Mouse (Mus musculus) liver, embryonic 16.5 days (tissue): ENCODE measurements around the gene Pappa2. TPM values are rescaled to one million over a fixed set of nuclear protein-coding genes. Genes with fewer than 3 reads are reported as not detected.

Source experiments
- ATAC-seq: fragments of 200-750 bp; cut with Nextera tagmentation; 2 replicates; pipeline ENCODE4 v1.8.0; 2017; ENCODE audit warnings: low read depth, mild to moderate bottlenecking, moderate number of reproducible peaks, moderate library complexity
- H3K27ac ChIP-seq: fragments of 300-500 bp; sonication (generic); 2 replicates; pipeline ENCODE4 v1.5.1; 2014; ENCODE audit warnings: mild to moderate bottlenecking, low read length
- H3K27me3 ChIP-seq: fragments of 300-500 bp; sonication (generic); 2 replicates; pipeline ENCODE4 v1.6.1; 2014; ENCODE audit warnings: low read depth, low read length, mixed read lengths; ENCODE audit not compliant: control insufficient read depth, insufficient read depth
- H3K36me3 ChIP-seq: fragments of 300-500 bp; sonication (generic); 2 replicates; pipeline ENCODE4 v1.6.1; 2014; ENCODE audit warnings: mild to moderate bottlenecking; ENCODE audit not compliant: control insufficient read depth, insufficient read depth
- H3K4me1 ChIP-seq: fragments of 300-500 bp; sonication (generic); 2 replicates; pipeline ENCODE4 v1.6.1; 2014; ENCODE audit warnings: low read depth, low read length, mixed read lengths; ENCODE audit not compliant: control insufficient read depth
- H3K4me2 ChIP-seq: fragments of 300-500 bp; sonication (generic); 2 replicates; pipeline ENCODE4 v1.6.1; 2014; ENCODE audit warnings: low read depth, low read length, mixed read lengths
- H3K4me3 ChIP-seq: fragments of 300-500 bp; sonication (generic); 2 replicates; pipeline ENCODE4 v1.5.1; 2014; ENCODE audit warnings: low read depth, mild to moderate bottlenecking, low read length
- H3K9ac ChIP-seq: fragments of 300-500 bp; sonication (generic); 2 replicates; pipeline ENCODE4 v1.6.1; 2014; ENCODE audit warnings: low read depth, low read length
- H3K9me3 ChIP-seq: fragments of 300-500 bp; sonication (generic); replicated peaks from 2 replicates; pipeline ENCODE4 v1.6.1; 2016; ENCODE audit warnings: low read length; ENCODE audit not compliant: control insufficient read depth
- whole genome bisulfite sequencing: fragments of 180-500 bp; shearing (Covaris S2); extraction: QIAGEN DNeasy Blood & Tissue Kit; methylation state at CpG from one replicate; pipeline ENCODE4 v1.1.7; 2014; ENCODE audit not compliant: insufficient replicate concordance; 5-methylcytosine and 5-hydroxymethylcytosine counted together
- polyA plus RNA-seq: library from polyadenylated mRNA; unstranded; fragments of >200 nt; fragmentation: Nextera tagmentation; extraction: Ambion mirVana; gene quantifications from 2 replicates; pipeline ENCODE4 v1.2.1, GENCODE M21; 2015

Gene Pappa2
- polyA plus RNA-seq, 1 experiment from 2014 or later: 0.02 TPM

DNA sequence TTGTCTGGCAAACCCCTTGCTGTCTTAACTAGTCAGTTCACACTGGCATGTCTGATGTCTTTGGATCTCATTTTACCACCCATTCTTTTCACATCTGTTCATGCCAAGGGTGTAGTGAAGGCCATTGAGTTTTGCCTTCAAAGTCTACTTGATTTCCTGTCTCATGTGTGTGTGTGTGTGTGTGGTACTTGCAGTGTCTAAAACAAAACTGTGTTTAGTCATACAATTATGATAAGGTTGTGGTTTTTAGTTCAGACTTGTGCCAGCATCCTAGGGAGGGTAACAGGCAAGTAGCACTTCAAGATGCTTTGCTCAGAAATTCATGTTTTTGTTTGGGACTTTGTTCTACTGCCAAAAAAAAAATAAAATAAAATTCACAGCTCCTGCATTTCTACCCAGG, 216.1 kb downstream of the Pappa2 start:
- no peaks in the 10 kb centered on the region for H3K4me1 ChIP-seq
- no peak for ATAC-seq
- H3K27ac ChIP-seq: no peak overlapping the region
- H3K9me3 ChIP-seq: no peaks in the 10 kb centered on the region
- no peak overlapping the region for H3K9ac ChIP-seq
- no peaks in the 10 kb centered on the region for H3K36me3 ChIP-seq
- no peaks in the 10 kb centered on the region for H3K27me3 ChIP-seq
- no peak overlapping the region for H3K4me3 ChIP-seq
- H3K4me2 ChIP-seq: no peak overlapping the region

DNA sequence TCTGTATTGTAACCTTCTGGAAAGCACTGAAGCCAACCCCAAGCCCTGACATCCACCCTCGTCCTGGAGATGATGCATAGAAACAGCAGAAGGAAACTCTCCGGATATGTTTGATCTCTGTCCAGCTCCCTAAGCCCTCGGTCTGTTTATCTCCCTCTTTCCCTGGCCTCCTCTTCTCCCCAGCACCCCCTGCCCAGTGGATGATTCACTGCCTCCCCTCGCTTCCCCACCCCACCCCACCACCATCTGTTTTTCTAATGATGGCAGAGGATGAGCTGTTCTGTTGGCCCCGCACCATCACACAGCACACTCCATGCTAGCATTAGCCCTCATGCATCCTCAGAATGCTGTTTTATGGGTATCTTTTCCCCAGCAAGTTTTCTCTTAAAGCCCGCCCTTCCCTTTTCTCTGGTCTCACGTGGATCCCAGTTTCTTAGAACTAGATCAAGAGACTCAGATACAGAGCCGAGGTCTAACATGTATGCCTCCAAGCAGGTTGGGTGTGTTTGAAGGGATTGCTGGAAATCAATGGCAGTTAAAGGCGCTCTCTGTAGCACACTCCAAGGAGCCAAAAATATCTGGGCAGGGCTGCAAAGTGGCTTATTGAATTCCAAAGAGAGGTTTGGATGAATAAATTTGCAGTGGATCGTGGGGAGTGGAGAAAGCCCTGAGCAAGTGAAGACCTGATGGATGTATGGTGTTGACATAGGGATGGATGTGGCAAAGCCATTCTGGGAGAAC, 231.8 kb downstream of the Pappa2 start:
- H3K4me3 ChIP-seq: no peak overlapping the region
- H3K4me1 ChIP-seq: no peaks in the 10 kb centered on the region
- no peak for ATAC-seq
- 47% methylated on average over 10 of the region's 10 CpGs for WGBS
- H3K27me3 ChIP-seq: no peaks in the 10 kb centered on the region
- H3K9me3 ChIP-seq: no peaks in the 10 kb centered on the region
- H3K9ac ChIP-seq: no peak overlapping the region
- H3K36me3 ChIP-seq: no peaks in the 10 kb centered on the region
- no peak overlapping the region for H3K27ac ChIP-seq
- H3K4me2 ChIP-seq: no peak overlapping the region

GRCm38 (mm10) chr1:158741449-158741848, 238.8 kb downstream of the Pappa2 start:
- Histone ChIP-seq H3K27ac (no peak overlapping the region), H3K4me1 (no peaks in the 10 kb centered on the region), H3K4me2 (no peak overlapping the region), H3K9me3 (no peaks in the 10 kb centered on the region), H3K4me3 (no peak overlapping the region), H3K9ac (no peak overlapping the region), H3K27me3 (no peaks in the 10 kb centered on the region), H3K36me3 (no peaks in the 10 kb centered on the region)
- ATAC-seq: no peak
- WGBS: 57% methylated on average over 5 of the region's 5 CpGs

- no peaks in the 10 kb centered on the region for H3K27me3 ChIP-seq
- no peak overlapping the region for H3K27ac ChIP-seq
- no peak overlapping the region for H3K4me3 ChIP-seq
- no peak overlapping the region for H3K4me2 ChIP-seq
- H3K9ac ChIP-seq: no peak overlapping the region
- H3K36me3 ChIP-seq: no peaks in the 10 kb centered on the region
- ATAC-seq: no peak
- no peaks in the 10 kb centered on the region for H3K9me3 ChIP-seq
- H3K4me1 ChIP-seq: no peaks in the 10 kb centered on the region
- 69% methylated on average over 5 of the region's 5 CpGs for WGBS
Observed at GRCm38 (mm10) chr1:158740949-158741348, 239.3 kb downstream of the Pappa2 start.

DNA sequence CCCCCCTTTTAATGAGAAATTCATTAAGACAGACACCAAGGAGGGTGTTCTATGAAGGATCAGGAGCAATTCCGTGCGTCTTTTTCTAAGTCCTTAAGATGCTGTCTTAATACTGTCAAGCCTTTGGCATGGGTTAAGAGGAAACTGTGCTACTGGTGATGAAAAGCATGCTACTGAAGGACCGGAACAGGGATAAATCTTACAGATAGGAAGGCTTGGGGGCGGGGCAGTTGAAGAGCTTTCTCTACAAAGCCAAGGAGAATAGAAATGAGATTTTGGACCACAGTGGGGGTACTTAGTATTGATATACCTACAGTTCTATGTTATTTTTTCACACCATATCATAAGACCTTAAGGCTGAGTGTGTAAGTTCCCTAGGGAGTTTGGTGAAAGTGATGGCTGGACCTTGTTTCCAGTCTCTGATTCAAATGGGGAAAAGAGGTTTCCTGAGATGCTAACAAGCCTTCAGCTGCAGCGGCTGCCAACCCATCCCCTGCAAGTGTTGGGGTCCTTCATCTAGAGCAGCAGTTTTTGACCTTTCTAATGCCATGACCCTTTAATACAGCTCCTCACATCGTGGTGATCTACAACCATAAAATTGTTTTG, 240.0 kb downstream of the Pappa2 start:
- H3K4me3 ChIP-seq: no peak overlapping the region
- H3K27me3 ChIP-seq: no peaks in the 10 kb centered on the region
- H3K9me3 ChIP-seq: no peaks in the 10 kb centered on the region
- ATAC-seq: no peak
- no peak overlapping the region for H3K27ac ChIP-seq
- no peak overlapping the region for H3K4me2 ChIP-seq
- H3K9ac ChIP-seq: no peak overlapping the region
- WGBS: 66% methylated on average over 6 of the region's 6 CpGs
- no peaks in the 10 kb centered on the region for H3K4me1 ChIP-seq
- no peaks in the 10 kb centered on the region for H3K36me3 ChIP-seq

DNA sequence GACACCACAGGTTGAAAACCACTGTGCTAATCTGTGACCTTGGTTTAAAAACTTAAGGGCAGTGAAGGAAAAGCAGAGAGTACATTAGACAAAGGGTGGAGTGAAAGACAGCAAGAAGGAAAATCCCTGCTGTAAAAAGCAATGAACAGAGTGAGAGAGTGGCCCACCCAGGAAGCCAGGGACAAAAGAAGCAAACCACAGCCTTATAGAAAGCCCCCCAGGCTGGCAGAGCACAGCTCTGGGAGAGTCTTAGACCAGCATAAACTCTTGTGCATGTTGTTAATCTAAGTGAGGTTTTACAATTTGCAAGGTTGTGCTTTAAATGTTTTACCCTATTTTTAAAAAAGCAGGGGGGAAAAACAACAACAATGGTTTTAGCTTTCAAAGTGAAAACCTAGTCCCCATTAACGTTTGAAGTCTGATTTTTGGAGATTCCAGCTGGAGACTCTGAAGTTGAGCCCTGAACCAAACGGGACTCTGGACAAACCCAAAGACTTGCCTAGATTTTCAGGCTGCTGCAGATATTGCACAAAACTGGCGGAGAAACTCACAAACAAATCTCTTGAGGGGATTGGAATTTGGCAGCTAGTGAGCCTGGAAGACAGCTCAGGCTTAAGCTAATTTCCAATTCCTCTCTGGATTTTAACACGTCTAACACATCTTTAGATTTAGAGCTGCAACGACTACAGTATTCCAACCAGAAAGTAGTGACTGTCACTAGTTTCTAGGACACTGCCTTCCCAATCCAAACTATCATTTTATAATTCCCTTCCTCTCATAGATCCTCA, 241.0 kb downstream of the Pappa2 start:
- Histone ChIP-seq H3K36me3 (no peaks in the 10 kb centered on the region), H3K9ac (no peak overlapping the region), H3K9me3 (no peaks in the 10 kb centered on the region), H3K27ac (no peak overlapping the region), H3K4me2 (no peak overlapping the region), H3K4me1 (no peaks in the 10 kb centered on the region), H3K4me3 (no peak overlapping the region), H3K27me3 (no peaks in the 10 kb centered on the region)
- 41% methylated on average over 5 of the region's 5 CpGs for WGBS
- ATAC-seq: no peak

GRCm38 (mm10) chr1:158732868-158733496, 247.3 kb downstream of the Pappa2 start:
- 44% methylated on average over 4 of the region's 4 CpGs for WGBS
- no peaks in the 10 kb centered on the region for H3K36me3 ChIP-seq
- no peak for ATAC-seq
- H3K27me3 ChIP-seq: no peaks in the 10 kb centered on the region
- no peak overlapping the region for H3K4me2 ChIP-seq
- H3K9me3 ChIP-seq: no peaks in the 10 kb centered on the region
- H3K9ac ChIP-seq: no peak overlapping the region
- no peak overlapping the region for H3K27ac ChIP-seq
- H3K4me3 ChIP-seq: no peak overlapping the region
- no peaks in the 10 kb centered on the region for H3K4me1 ChIP-seq

DNA sequence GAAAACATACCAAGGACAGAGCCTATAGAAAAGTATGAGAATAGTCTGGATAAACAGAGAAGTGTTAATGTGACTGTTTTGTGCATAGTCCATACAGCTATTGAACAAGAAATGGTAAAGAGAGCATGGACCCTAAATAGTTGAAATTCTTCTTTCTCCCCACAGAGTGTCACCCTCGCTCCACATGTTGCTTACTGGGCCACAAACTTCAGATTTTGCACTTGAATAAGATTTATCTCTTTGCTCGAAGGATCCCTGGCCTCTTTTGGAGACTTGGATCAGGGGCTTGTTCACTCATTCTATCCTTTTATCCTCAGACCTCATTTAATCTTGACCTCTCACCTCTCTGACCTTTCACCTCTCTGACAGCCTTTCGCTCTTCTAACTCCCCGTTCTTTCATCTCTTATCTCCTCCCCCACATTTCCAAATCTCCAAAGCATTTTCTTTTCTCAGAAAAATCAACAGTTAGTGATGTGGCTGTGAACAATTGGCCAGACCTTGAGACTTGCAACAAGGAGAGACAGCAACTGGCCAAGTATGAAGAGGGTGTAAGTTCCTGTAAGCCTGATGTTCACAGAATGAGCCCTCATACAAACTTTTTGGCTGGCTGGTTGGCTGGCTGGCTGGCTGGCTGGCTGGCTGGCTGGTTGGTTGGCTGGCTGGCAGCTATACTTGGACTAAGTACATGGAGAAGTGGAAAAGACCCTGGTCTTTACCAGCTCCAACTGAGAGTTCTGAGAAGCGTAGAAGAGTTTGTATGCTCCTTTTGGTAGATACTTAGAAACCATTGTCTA, 266.8 kb downstream of the Pappa2 start:
- no peak overlapping the region for H3K4me2 ChIP-seq
- no peaks in the 10 kb centered on the region for H3K27me3 ChIP-seq
- WGBS: 34% methylated on average over 5 of the region's 5 CpGs
- no peak overlapping the region for H3K4me3 ChIP-seq
- no peaks in the 10 kb centered on the region for H3K4me1 ChIP-seq
- no peaks in the 10 kb centered on the region for H3K36me3 ChIP-seq
- H3K9ac ChIP-seq: no peak overlapping the region
- H3K27ac ChIP-seq: no peak overlapping the region
- ATAC-seq: no peak
- H3K9me3 ChIP-seq: no peaks in the 10 kb centered on the region
